Mouse (Mus musculus) gastrocnemius, postnatal 14 days (tissue): ENCODE measurements at regions not wholly inside any gene's neighbourhood (a gene's known extent, or its start where the extent isn't known, plus 50 kb on each side); places are given as distances from the start of the nearest gene placed in this dataset.

Source experiments
- DNase-seq: peaks from one replicate; pipeline ENCODE4 v3.0.0; 2021; ENCODE audit warnings: mixed read lengths
- intact Hi-C: fragments of 180-260 bp; cut with DNase I; formaldehyde crosslinking; loops from one replicate; pipeline ENCODE4 v1.15.1; 2025; ENCODE audit warnings: low total_unique reads

- intact Hi-C loops: no loop called here
- no peak for DNase-seq
These were observed 130.6 kb upstream of the Mid1 start for GRCm38 (mm10) chrX:169554359-169554758.

GRCm38 (mm10) chrX:169552851-169553250 is 132.1 kb upstream of the Mid1 start:
- intact Hi-C loops: no loop called here
- DNase-seq: no peak

GRCm38 (mm10) chrX:169544037-169544436 is 141.0 kb upstream of the Mid1 start:
- DNase-seq: no peak
- intact Hi-C loops: no loop called here

GRCm38 (mm10) chrX:169508229-169508628 is 176.8 kb upstream of the Mid1 start:
- no peak for DNase-seq
- intact Hi-C loops: no loop called here

GRCm38 (mm10) chrX:169493577-169493976 is 173.4 kb upstream of the Hccs start:
- DNase-seq: no peak
- intact Hi-C loops: no loop called here

GRCm38 (mm10) chrX:169473518-169473917 is 153.3 kb upstream of the Hccs start:
- intact Hi-C loops: no loop called here
- no peak for DNase-seq

- intact Hi-C loops: no loop called here
- peak; percentile 11 for DNase-seq
These were observed 150.5 kb upstream of the Hccs start for GRCm38 (mm10) chrX:169470715-169471114.

GRCm38 (mm10) chrX:169450159-169450558 is 130.0 kb upstream of the Hccs start:
- DNase-seq: no peak
- intact Hi-C loops: no loop called here

GRCm38 (mm10) chrX:169439546-169439945 is 119.4 kb upstream of the Hccs start:
- DNase-seq: no peak
- intact Hi-C loops: no loop called here

- intact Hi-C loops: no loop called here
- DNase-seq: no peak
These were observed 118.5 kb upstream of the Hccs start for GRCm38 (mm10) chrX:169438626-169439025.

GRCm38 (mm10) chrX:169433903-169434302 is 113.7 kb upstream of the Hccs start:
- intact Hi-C loops: no loop called here
- DNase-seq: no peak

GRCm38 (mm10) chrX:169396825-169397224 is 76.7 kb upstream of the Hccs start:
- no peak for DNase-seq
- intact Hi-C loops: no loop called here

- intact Hi-C loops: no loop called here
- no peak for DNase-seq
These were observed 66.5 kb upstream of the Hccs start for GRCm38 (mm10) chrX:169386640-169387039.
